Mouse (Mus musculus) limb, embryonic 12.5 days (tissue): ENCODE data around the gene Ccnyl1. TPM values are rescaled to one million over a fixed set of nuclear protein-coding genes. Genes with fewer than 3 reads are reported as not detected.

Experiments
- ATAC-seq: fragments of 200-750 bp; cut with Nextera tagmentation; 2 replicates; pipeline ENCODE4 v1.8.0; 2017; ENCODE audit warnings: low read depth, moderate TSS enrichment; ENCODE audit not compliant: insufficient number of reproducible peaks, insufficient read depth, low FRiP score, low TSS enrichment
- H3K27ac ChIP-seq: fragments of 300-500 bp; sonication (generic); 2 replicates; pipeline ENCODE4 v1.5.1; 2016; ENCODE audit warnings: mild to moderate bottlenecking, moderate library complexity
- H3K27me3 ChIP-seq: fragments of 300-500 bp; sonication (generic); 2 replicates; pipeline ENCODE4 v1.6.1; 2016; ENCODE audit warnings: mild to moderate bottlenecking, moderate library complexity
- H3K36me3 ChIP-seq: fragments of 300-500 bp; sonication (generic); 2 replicates; pipeline ENCODE4 v1.6.1; 2016; ENCODE audit warnings: mild to moderate bottlenecking, moderate library complexity
- H3K4me1 ChIP-seq: fragments of 300-500 bp; sonication (generic); replicated peaks from 2 replicates; pipeline ENCODE4 v1.6.1; 2016
- H3K4me2 ChIP-seq: fragments of 300-500 bp; sonication (generic); 2 replicates; pipeline ENCODE4 v1.6.1; 2016; ENCODE audit warnings: mild to moderate bottlenecking, moderate library complexity
- H3K4me3 ChIP-seq: fragments of 300-500 bp; sonication (generic); replicated peaks from 2 replicates; pipeline ENCODE4 v1.5.1; 2016; ENCODE audit warnings: mild to moderate bottlenecking
- H3K9ac ChIP-seq: fragments of 300-500 bp; sonication (generic); replicated peaks from 2 replicates; pipeline ENCODE4 v1.6.1; 2016; ENCODE audit warnings: mild to moderate bottlenecking, moderate library complexity
- H3K9me3 ChIP-seq: fragments of 300-500 bp; sonication (generic); 2 replicates; pipeline ENCODE4 v1.6.1; 2016; ENCODE audit warnings: mild to moderate bottlenecking, moderate library complexity
- WGBS: fragments of 180-500 bp; shearing (Covaris S2); methylation state at CpG from one replicate; pipeline ENCODE4 v1.1.7; 2016; 5-methylcytosine and 5-hydroxymethylcytosine counted together
- polyA plus RNA-seq: library from polyadenylated mRNA; unstranded; fragments of >200 nt; fragmentation: Nextera tagmentation; extraction: Ambion mirVana; gene quantifications from 2 replicates; pipeline ENCODE4 v1.2.1, GENCODE M21; 2016

The Ccnyl1 gene
- polyA plus RNA-seq, 1 experiment from 2014 or later, result 7.4 TPM

- no peak for ATAC-seq
- Histone ChIP-seq H3K27me3 (no peaks in the 10 kb centered on the region), H3K27ac (no peak overlapping the region), H3K36me3 (peaks cover 53% of the 10 kb centered on the region), H3K9ac (no peak overlapping the region), H3K4me2 (no peak overlapping the region), H3K4me3 (no peak overlapping the region), H3K9me3 (no peaks in the 10 kb centered on the region), H3K4me1 (no peaks in the 10 kb centered on the region)
- 47% methylated on average over 6 of the region's 6 CpGs for WGBS
Measured at GRCm38 (mm10) chr1:64705230-64705629, 15.0 kb downstream of the Ccnyl1 start.

- Histone ChIP-seq H3K9me3 (no peaks in the 10 kb centered on the region), H3K27ac (no peak overlapping the region), H3K4me2 (no peak overlapping the region), H3K4me1 (no peaks in the 10 kb centered on the region), H3K9ac (no peak overlapping the region), H3K4me3 (no peak overlapping the region), H3K27me3 (no peaks in the 10 kb centered on the region), H3K36me3 (peaks cover 44% of the 10 kb centered on the region)
- ATAC-seq, result no peak
- 93% methylated on average over 2 of the region's 2 CpGs for WGBS
Measured at GRCm38 (mm10) chr1:64706610-64707009, 16.4 kb downstream of the Ccnyl1 start.

- Histone ChIP-seq H3K9me3 (no peaks in the 10 kb centered on the region), H3K9ac (no peak overlapping the region), H3K27ac (no peak overlapping the region), H3K4me2 (no peak overlapping the region), H3K27me3 (no peaks in the 10 kb centered on the region), H3K4me1 (no peaks in the 10 kb centered on the region), H3K4me3 (no peak overlapping the region), H3K36me3 (peaks cover 33% of the 10 kb centered on the region)
- ATAC-seq, result no peak
- 21% methylated on average over 2 of the region's 2 CpGs for WGBS
Measured at GRCm38 (mm10) chr1:64709891-64710290, 19.6 kb downstream of the Ccnyl1 start.

GRCm38 (mm10) chr1:64712006-64712760 lies 21.9 kb downstream of the Ccnyl1 start:
- Histone ChIP-seq H3K4me3 (no peak overlapping the region), H3K9ac (no peak overlapping the region), H3K4me1 (no peaks in the 10 kb centered on the region), H3K36me3 (peaks cover 41% of the 10 kb centered on the region), H3K27me3 (no peaks in the 10 kb centered on the region), H3K4me2 (no peak overlapping the region), H3K9me3 (no peaks in the 10 kb centered on the region), H3K27ac (no peak overlapping the region)
- WGBS, result 88% methylated on average over 14 of the region's 14 CpGs
- ATAC-seq, result no peak

GRCm38 (mm10) chr1:64715458-64715857 lies 25.2 kb downstream of the Ccnyl1 start:
- H3K9me3 ChIP-seq, result no peaks in the 10 kb centered on the region
- H3K9ac ChIP-seq, result no peak overlapping the region
- H3K4me3 ChIP-seq, result no peak overlapping the region
- peaks cover 49% of the 10 kb centered on the region for H3K36me3 ChIP-seq
- no peak overlapping the region for H3K27ac ChIP-seq
- H3K27me3 ChIP-seq, result no peaks in the 10 kb centered on the region
- no peak for ATAC-seq
- H3K4me2 ChIP-seq, result no peak overlapping the region
- H3K4me1 ChIP-seq, result no peaks in the 10 kb centered on the region
- WGBS, result 68% methylated on average over 2 of the region's 2 CpGs

- H3K36me3 ChIP-seq, result peaks cover 60% of the 10 kb centered on the region
- H3K9ac ChIP-seq, result no peak overlapping the region
- H3K4me3 ChIP-seq, result no peak overlapping the region
- no peak for ATAC-seq
- WGBS, result 91% methylated on average over 7 of the region's 7 CpGs
- H3K4me1 ChIP-seq, result no peaks in the 10 kb centered on the region
- no peak overlapping the region for H3K4me2 ChIP-seq
- H3K27me3 ChIP-seq, result no peaks in the 10 kb centered on the region
- H3K9me3 ChIP-seq, result no peaks in the 10 kb centered on the region
- H3K27ac ChIP-seq, result no peak overlapping the region
Measured at GRCm38 (mm10) chr1:64716589-64717304, 26.5 kb downstream of the Ccnyl1 start.

GRCm38 (mm10) chr1:64717504-64717903 lies 27.2 kb downstream of the Ccnyl1 start:
- Histone ChIP-seq H3K27me3 (no peaks in the 10 kb centered on the region), H3K9me3 (no peaks in the 10 kb centered on the region), H3K4me3 (no peak overlapping the region), H3K4me2 (no peak overlapping the region), H3K27ac (no peak overlapping the region), H3K9ac (no peak overlapping the region), H3K36me3 (peaks cover 66% of the 10 kb centered on the region), H3K4me1 (no peaks in the 10 kb centered on the region)
- ATAC-seq, result no peak

GRCm38 (mm10) chr1:64721034-64721587 lies 30.9 kb downstream of the Ccnyl1 start:
- H3K4me2 ChIP-seq, result no peak overlapping the region
- no peak overlapping the region for H3K9ac ChIP-seq
- H3K36me3 ChIP-seq, result peaks cover 59% of the 10 kb centered on the region
- WGBS, result 79% methylated on average over 10 of the region's 10 CpGs
- no peaks in the 10 kb centered on the region for H3K9me3 ChIP-seq
- no peak overlapping the region for H3K27ac ChIP-seq
- no peaks in the 10 kb centered on the region for H3K27me3 ChIP-seq
- ATAC-seq, result no peak
- no peak overlapping the region for H3K4me3 ChIP-seq
- no peaks in the 10 kb centered on the region for H3K4me1 ChIP-seq

- Histone ChIP-seq H3K4me3 (no peak overlapping the region), H3K4me2 (no peak overlapping the region), H3K4me1 (peaks cover 7% of the 10 kb centered on the region), H3K36me3 (peaks cover 5% of the 10 kb centered on the region; the same call in 1 of the 2 replicates), H3K27ac (no peak overlapping the region), H3K9me3 (no peaks in the 10 kb centered on the region), H3K27me3 (peaks cover 50% of the 10 kb centered on the region), H3K9ac (no peak overlapping the region)
- ATAC-seq, result no peak
- 83% methylated on average over 4 of the region's 4 CpGs for WGBS
Measured at GRCm38 (mm10) chr1:64730046-64730445, 39.8 kb downstream of the Ccnyl1 start.

- 59% methylated on average over 16 of the region's 16 CpGs for WGBS
- no peak overlapping the region for H3K4me2 ChIP-seq
- H3K27ac ChIP-seq, result no peak overlapping the region
- no peak for ATAC-seq
- H3K36me3 ChIP-seq, result no peaks in the 10 kb centered on the region
- H3K27me3 ChIP-seq, result peaks cover 64% of the 10 kb centered on the region
- H3K4me1 ChIP-seq, result peaks cover 21% of the 10 kb centered on the region
- no peak overlapping the region for H3K9ac ChIP-seq
- H3K9me3 ChIP-seq, result no peaks in the 10 kb centered on the region
- H3K4me3 ChIP-seq, result no peak overlapping the region
Measured at GRCm38 (mm10) chr1:64731341-64732020, 41.2 kb downstream of the Ccnyl1 start.

- Histone ChIP-seq H3K9me3 (no peaks in the 10 kb centered on the region), H3K4me3 (no peak overlapping the region), H3K4me2 (no peak overlapping the region), H3K36me3 (no peaks in the 10 kb centered on the region), H3K27me3 (peaks cover 71% of the 10 kb centered on the region), H3K4me1 (peaks cover 28% of the 10 kb centered on the region), H3K27ac (no peak overlapping the region), H3K9ac (no peak overlapping the region)
- no peak for ATAC-seq
- WGBS, result 44% methylated on average over 10 of the region's 10 CpGs
Measured at GRCm38 (mm10) chr1:64732161-64732560, 41.9 kb downstream of the Ccnyl1 start.
